Mouse (Mus musculus) embryonic facial prominence, embryonic 11.5 days (tissue): ENCODE results near the gene Gm21987. TPM values are rescaled to one million over a fixed set of nuclear protein-coding genes. Genes with fewer than 3 reads are reported as not detected.

Source experiments
- ATAC-seq: fragments of 200-750 bp; cut with Nextera tagmentation; replicated peaks from 2 replicates; pipeline ENCODE4 v1.8.0; 2017; ENCODE audit warnings: low read depth; ENCODE audit not compliant: insufficient number of reproducible peaks, low FRiP score, low TSS enrichment
- DNase-seq: peaks from one replicate; pipeline ENCODE4 v3.0.0-alpha.2; 2015; ENCODE audit warnings: low spot score
- H3K27ac ChIP-seq: fragments of 300-500 bp; sonication (generic); replicated peaks from 2 replicates; pipeline ENCODE4 v1.5.1; 2014; ENCODE audit warnings: mild to moderate bottlenecking, low read depth, low read length, control low read depth
- H3K27me3 ChIP-seq: fragments of 300-500 bp; sonication (generic); 2 replicates; pipeline ENCODE4 v1.6.1; 2014; ENCODE audit warnings: mild to moderate bottlenecking, low read length, moderate library complexity, mixed read lengths; ENCODE audit not compliant: control insufficient read depth, insufficient read depth
- H3K36me3 ChIP-seq: fragments of 300-500 bp; sonication (generic); replicated peaks from 2 replicates; pipeline ENCODE4 v1.6.1; 2014; ENCODE audit warnings: low read depth, mild to moderate bottlenecking, low read length, moderate library complexity, mixed read lengths; ENCODE audit not compliant: control insufficient read depth, insufficient read depth
- H3K4me1 ChIP-seq: fragments of 300-500 bp; sonication (generic); 2 replicates; pipeline ENCODE4 v1.6.1; 2014; ENCODE audit warnings: low read length, mixed read lengths; ENCODE audit not compliant: control insufficient read depth, insufficient read depth
- H3K4me2 ChIP-seq: fragments of 300-500 bp; sonication (generic); 2 replicates; pipeline ENCODE4 v1.6.1; 2014; ENCODE audit warnings: low read depth, mild to moderate bottlenecking, control low read depth, low read length, moderate library complexity
- H3K4me3 ChIP-seq: fragments of 300-500 bp; sonication (generic); 2 replicates; pipeline ENCODE4 v1.5.1; 2014; ENCODE audit warnings: low read depth, low read length, control low read depth
- H3K9ac ChIP-seq: fragments of 300-500 bp; sonication (generic); replicated peaks from 2 replicates; pipeline ENCODE4 v1.6.1; 2014; ENCODE audit warnings: mild to moderate bottlenecking, control low read depth, low read length
- H3K9me3 ChIP-seq: fragments of 300-500 bp; sonication (generic); replicated peaks from 2 replicates; pipeline ENCODE4 v1.6.1; 2016; ENCODE audit warnings: mild to moderate bottlenecking, low read length, inconsistent platforms, mixed read lengths; ENCODE audit not compliant: control insufficient read depth
- WGBS: fragments of 180-500 bp; shearing (Covaris S2); extraction: QIAGEN DNeasy Blood & Tissue Kit; methylation state at CpG from one replicate; pipeline ENCODE4 v1.1.7; 2014; 5-methylcytosine and 5-hydroxymethylcytosine counted together
- polyA plus RNA-seq: library from polyadenylated mRNA; unstranded; fragments of >200 nt; fragmentation: Nextera tagmentation; extraction: Ambion mirVana; gene quantifications from 2 replicates; pipeline ENCODE4 v1.2.1, GENCODE M21; 2014

The Gm21987 gene
- polyA plus RNA-seq, 1 experiment from 2014 or later, result 0.69 TPM

DNA sequence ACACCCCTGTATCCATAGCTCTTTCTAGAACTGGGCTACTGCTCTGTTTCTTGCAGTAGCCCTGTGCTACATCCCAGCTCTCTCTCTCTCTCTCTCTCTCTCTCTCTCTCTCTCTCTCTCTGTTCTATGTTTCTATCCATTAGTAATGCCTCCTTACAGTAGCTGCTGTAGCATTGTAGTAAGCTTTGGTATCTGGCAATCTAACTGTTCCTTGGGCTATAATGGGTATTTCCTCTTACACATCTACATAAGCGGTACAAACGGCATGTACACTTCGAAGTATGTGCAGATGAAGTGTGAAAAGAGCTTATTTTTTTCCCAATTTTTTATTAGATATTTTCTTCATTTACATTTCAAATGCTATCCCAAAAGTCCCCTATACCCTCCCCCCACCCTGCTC, 33.1 kb downstream of the Gm21987 start:
- no peaks in the 10 kb centered on the region for H3K9me3 ChIP-seq
- DNase-seq (no peak), ATAC-seq (no peak)
- no peak overlapping the region for H3K4me2 ChIP-seq
- no peaks in the 10 kb centered on the region for H3K27me3 ChIP-seq
- no peaks in the 10 kb centered on the region for H3K36me3 ChIP-seq
- WGBS, result 89% methylated on average over 3 of the region's 3 CpGs
- H3K27ac ChIP-seq, result no peak overlapping the region
- no peaks in the 10 kb centered on the region; the same call in 1 of the 2 replicates for H3K4me1 ChIP-seq
- H3K4me3 ChIP-seq, result no peak overlapping the region
- H3K9ac ChIP-seq, result no peak overlapping the region

DNA sequence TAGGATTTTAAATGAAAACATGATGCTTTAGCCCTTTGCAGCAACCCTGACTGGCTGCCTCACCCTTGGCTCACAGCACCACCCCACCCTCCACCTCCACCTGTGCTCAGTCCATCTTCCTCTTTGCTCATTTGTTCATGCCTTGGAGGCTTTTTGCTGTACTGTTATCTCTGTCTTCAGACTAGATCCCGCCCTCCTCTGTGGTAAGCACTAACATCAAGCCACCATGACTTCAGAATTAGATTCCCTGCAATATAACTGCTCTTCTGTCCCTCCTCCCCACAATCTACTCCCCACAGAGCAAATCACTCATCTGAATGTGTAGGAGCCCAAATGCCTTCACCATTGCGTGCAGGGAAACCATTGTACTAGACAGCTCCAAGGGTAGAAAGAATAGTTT, 36.8 kb downstream of the Gm21987 start:
- Histone ChIP-seq H3K4me3 (no peak overlapping the region), H3K27me3 (no peaks in the 10 kb centered on the region), H3K9me3 (no peaks in the 10 kb centered on the region), H3K4me2 (no peak overlapping the region), H3K27ac (no peak overlapping the region), H3K9ac (no peak overlapping the region), H3K36me3 (no peaks in the 10 kb centered on the region), H3K4me1 (no peaks in the 10 kb centered on the region)
- WGBS, result 81% methylated on average over 2 of the region's 2 CpGs
- DNase-seq, result no peak
- ATAC-seq, result no peak

DNA sequence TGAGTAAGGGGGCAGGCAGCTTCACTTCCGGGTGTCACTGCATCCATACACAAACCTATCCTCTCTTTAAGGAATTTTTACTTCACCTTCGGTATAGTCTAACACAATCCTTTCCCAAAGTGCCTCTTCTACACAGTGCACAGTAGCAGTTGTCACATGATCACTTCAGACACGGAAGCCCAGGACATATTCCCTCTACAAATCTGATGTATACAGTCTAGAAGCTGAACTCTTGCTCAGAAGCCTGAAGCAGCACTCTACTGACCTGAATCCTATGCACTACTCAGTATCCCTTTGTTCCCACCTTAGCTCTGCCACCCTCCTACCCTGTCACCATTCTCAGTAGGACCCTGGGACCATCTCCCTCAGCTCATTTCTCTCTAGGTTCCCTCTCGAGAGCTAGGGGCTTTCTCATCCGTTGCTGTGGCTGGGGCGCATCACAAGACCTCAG, 38.4 kb downstream of the Gm21987 start:
- H3K4me2 ChIP-seq, result no peak overlapping the region
- H3K9me3 ChIP-seq, result no peaks in the 10 kb centered on the region
- H3K36me3 ChIP-seq, result no peaks in the 10 kb centered on the region
- ATAC-seq, result no peak
- no peak overlapping the region for H3K9ac ChIP-seq
- H3K27me3 ChIP-seq, result no peaks in the 10 kb centered on the region
- DNase-seq, result no peak
- H3K4me3 ChIP-seq, result no peak overlapping the region
- 86% methylated on average over 6 of the region's 6 CpGs for WGBS
- H3K27ac ChIP-seq, result no peak overlapping the region
- H3K4me1 ChIP-seq, result no peaks in the 10 kb centered on the region

- H3K27ac ChIP-seq, result no peak overlapping the region
- no peaks in the 10 kb centered on the region for H3K9me3 ChIP-seq
- WGBS, result 90% methylated on average over 4 of the region's 4 CpGs
- no peak overlapping the region for H3K9ac ChIP-seq
- H3K4me2 ChIP-seq, result no peak overlapping the region
- DNase-seq, result no peak
- H3K4me3 ChIP-seq, result no peak overlapping the region
- no peaks in the 10 kb centered on the region for H3K27me3 ChIP-seq
- no peaks in the 10 kb centered on the region for H3K4me1 ChIP-seq
- H3K36me3 ChIP-seq, result no peaks in the 10 kb centered on the region
- ATAC-seq, result no peak
Measured at GRCm38 (mm10) chr16:38385700-38386099, 38.9 kb downstream of the Gm21987 start.

- Histone ChIP-seq H3K4me2 (no peak overlapping the region), H3K9me3 (no peaks in the 10 kb centered on the region), H3K36me3 (no peaks in the 10 kb centered on the region), H3K4me1 (no peaks in the 10 kb centered on the region), H3K4me3 (no peak overlapping the region), H3K27ac (no peak overlapping the region), H3K27me3 (no peaks in the 10 kb centered on the region), H3K9ac (no peak overlapping the region)
- no peak for ATAC-seq
- no peak for DNase-seq
- 89% methylated on average over 6 of the region's 6 CpGs for WGBS
Measured at GRCm38 (mm10) chr16:38387389-38387788, 40.5 kb downstream of the Gm21987 start.

GRCm38 (mm10) chr16:38388757-38389156, 41.9 kb downstream of the Gm21987 start:
- DNase-seq (no peak), ATAC-seq (no peak)
- no peak overlapping the region for H3K4me3 ChIP-seq
- H3K9ac ChIP-seq, result no peak overlapping the region
- H3K4me2 ChIP-seq, result no peak overlapping the region
- H3K36me3 ChIP-seq, result no peaks in the 10 kb centered on the region
- no peak overlapping the region for H3K27ac ChIP-seq
- no peaks in the 10 kb centered on the region for H3K4me1 ChIP-seq
- H3K27me3 ChIP-seq, result no peaks in the 10 kb centered on the region
- 76% methylated on average over 6 of the region's 6 CpGs for WGBS
- H3K9me3 ChIP-seq, result no peaks in the 10 kb centered on the region

- WGBS, result 83% methylated on average over 8 of the region's 8 CpGs
- no peaks in the 10 kb centered on the region for H3K36me3 ChIP-seq
Measured at GRCm38 (mm10) chr16:38389284-38389893, 42.5 kb downstream of the Gm21987 start.

DNA sequence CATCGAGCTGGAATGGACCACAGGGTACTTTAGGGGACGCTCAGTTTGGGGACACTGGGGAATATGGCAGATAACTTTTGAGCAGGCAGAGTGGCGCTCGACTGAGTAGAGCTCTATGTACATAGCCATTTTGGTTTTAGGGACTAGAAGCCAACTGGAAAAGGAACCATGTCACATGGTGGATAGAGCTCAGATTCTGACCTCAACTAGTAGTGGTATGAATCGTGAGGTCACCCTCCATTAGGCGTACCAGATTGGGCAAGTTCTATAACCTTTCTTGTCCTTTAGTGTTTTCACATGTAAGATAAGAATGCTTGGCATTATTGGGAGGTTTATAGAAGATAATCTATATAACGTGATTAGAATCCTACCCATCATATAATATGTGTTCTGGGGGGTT, 43.5 kb downstream of the Gm21987 start:
- 83% methylated on average over 7 of the region's 7 CpGs for WGBS
- Histone ChIP-seq H3K4me1 (no peaks in the 10 kb centered on the region), H3K4me2 (no peak overlapping the region), H3K9ac (no peak overlapping the region), H3K9me3 (no peaks in the 10 kb centered on the region), H3K27me3 (no peaks in the 10 kb centered on the region), H3K27ac (no peak overlapping the region), H3K36me3 (no peaks in the 10 kb centered on the region), H3K4me3 (no peak overlapping the region)
- ATAC-seq (no peak), DNase-seq (no peak)

More at GRCm38 (mm10) chr16:38389284-38389893, 42.5 kb downstream of the Gm21987 start:
- ATAC-seq, result no peak
- no peaks in the 10 kb centered on the region for H3K27me3 ChIP-seq
- H3K9me3 ChIP-seq, result no peaks in the 10 kb centered on the region
- no peak overlapping the region for H3K9ac ChIP-seq
- H3K4me2 ChIP-seq, result no peak overlapping the region
- H3K4me3 ChIP-seq, result no peak overlapping the region
- H3K4me1 ChIP-seq, result no peaks in the 10 kb centered on the region
- DNase-seq, result no peak
- H3K27ac ChIP-seq, result no peak overlapping the region
